Mouse (Mus musculus): ENCODE results near the gene Defb36. TPM values are rescaled to one million over a fixed set of nuclear protein-coding genes. Genes with fewer than 3 reads are reported as not detected.

Gene Defb36
- total RNA-seq, 2 experiments from 2014 or later: not detected

Other genes with a start within 250 kb of the Defb36 start
- not detected for gene Nrsn2, start 227.7 kb upstream of the Defb36 start, total RNA-seq (2021)
- gene Sox12, start 206.3 kb upstream of the Defb36 start, total RNA-seq (2021): 10 to 100 TPM; 42.3 to 42.6 TPM
- gene Zcchc3, start 189.3 kb upstream of the Defb36 start, total RNA-seq (2021): 10 to 100 TPM; 24.9 to 27.4 TPM
- 1 to 10 TPM; 3.8 to 4.0 TPM for gene 6820408C15Rik, start 188.7 kb upstream of the Defb36 start, total RNA-seq (2021)
- not detected for gene Defb23, start 139.7 kb upstream of the Defb36 start, total RNA-seq (2021)
- not detected for gene Defb20, start 127.3 kb upstream of the Defb36 start, total RNA-seq (2021)
- not detected for gene Defb22, start 114.2 kb upstream of the Defb36 start, total RNA-seq (2021)
- not detected for gene Defb26, start 92.6 kb upstream of the Defb36 start, total RNA-seq (2021)
- gene Defb28, start 86.1 kb upstream of the Defb36 start, total RNA-seq (2021): not detected
- not detected for gene Defb29, start 64.2 kb upstream of the Defb36 start, total RNA-seq (2021)
- gene Gm17416, start 35.0 kb upstream of the Defb36 start, total RNA-seq (2021): not detected
- gene Defb21, start 31.6 kb upstream of the Defb36 start, total RNA-seq (2021): not detected
- gene Defb19, start 24.0 kb upstream of the Defb36 start, total RNA-seq (2021): not detected
- not detected for gene Defb45, start 4.9 kb upstream of the Defb36 start, total RNA-seq (2021)
- gene Defb25, start 18.7 kb downstream of the Defb36 start, total RNA-seq (2021): not detected
- gene Rem1, start 22.6 kb downstream of the Defb36 start, total RNA-seq (2021): 10 to 100 TPM; 13.5 to 13.9 TPM
- 10 to 100 TPM; 54.1 to 54.2 TPM for gene H13, start 65.1 kb downstream of the Defb36 start, total RNA-seq (2021)
- 10 to 100 TPM; 19.9 to 20.2 TPM for gene Mcts2, start 82.7 kb downstream of the Defb36 start, total RNA-seq (2021)
- 10 to 100 TPM; 71.8 to 76.6 TPM for gene Id1, start 131.9 kb downstream of the Defb36 start, total RNA-seq (2021)
- gene Cox4i2, start 149.8 kb downstream of the Defb36 start, total RNA-seq (2021): 10 to 100 TPM; 13.7 to 15.1 TPM
- 10 to 100 TPM; 39.0 to 45.0 TPM for gene Bcl2l1, start 227.4 kb downstream of the Defb36 start, total RNA-seq (2021)
- gene Tpx2, start 243.6 kb downstream of the Defb36 start, total RNA-seq (2021): 10 to 100 TPM; 42.4 to 51.9 TPM

Measured in heart, postnatal 4 days (tissue).